Mouse (Mus musculus): ENCODE measurements at regions not wholly inside any gene's neighbourhood (a gene's known extent, or its start where the extent isn't known, plus 50 kb on each side); places are given as distances from the start of the nearest gene placed in this dataset.

DNA sequence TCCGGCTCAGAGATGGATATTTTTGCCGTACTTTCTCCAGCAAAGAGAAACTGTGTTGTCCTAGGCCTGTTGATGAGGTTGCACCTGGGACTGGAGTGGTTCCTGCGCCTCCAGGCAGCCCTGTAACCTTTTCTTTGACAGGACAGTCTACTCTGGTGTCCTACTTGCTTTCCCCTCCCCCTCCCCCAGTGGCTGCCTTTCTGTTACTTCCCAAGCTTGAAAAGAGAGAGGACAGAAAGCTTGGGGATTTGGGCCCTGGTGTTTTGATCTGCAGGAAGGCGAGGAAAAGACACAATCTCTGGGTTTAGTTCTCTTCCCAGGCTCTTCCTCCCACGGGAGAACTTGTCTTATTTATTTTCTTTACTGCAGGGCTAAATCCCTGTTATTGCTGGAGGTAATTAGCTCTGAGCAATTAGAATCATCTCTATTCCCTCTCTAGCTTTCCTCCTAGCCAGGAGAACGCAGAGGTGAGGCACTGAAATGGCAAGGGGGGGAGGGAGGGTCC is 333.2 kb upstream of the Auts2 start:
- Histone ChIP-seq H3K27ac (no peak overlapping the region), H3K4me1 (replicated peaks; ENCODE audit: insufficient read depth, low read length) (no peaks in the 10 kb centered on the region), H3K4me3 (replicated peaks; ENCODE audit: low read depth, low read length) (no peak overlapping the region), H3K4me2 (ENCODE audit: low read length) (no peak overlapping the region), H3K27me3 (ENCODE audit: insufficient read depth, low read length) (no peaks in the 10 kb centered on the region), H3K9ac (ENCODE audit: low read depth, low read length) (no peak overlapping the region), H3K36me3 (ENCODE audit: insufficient read depth, low read length) (no peaks in the 10 kb centered on the region), H3K9me3 (replicated peaks; ENCODE audit: low read length) (no peaks in the 10 kb centered on the region)
- WGBS: 25% methylated on average over 6 of the region's 6 CpGs
- no peak for TF ChIP-seq CTCF (IDR thresholded peaks at IDR 0.05; ENCODE audit: low read depth)
- DNase-seq (ENCODE audit: low spot score) (no peak), ATAC-seq (replicated peaks; ENCODE audit: low FRiP score, low read depth) (no peak)

DNA sequence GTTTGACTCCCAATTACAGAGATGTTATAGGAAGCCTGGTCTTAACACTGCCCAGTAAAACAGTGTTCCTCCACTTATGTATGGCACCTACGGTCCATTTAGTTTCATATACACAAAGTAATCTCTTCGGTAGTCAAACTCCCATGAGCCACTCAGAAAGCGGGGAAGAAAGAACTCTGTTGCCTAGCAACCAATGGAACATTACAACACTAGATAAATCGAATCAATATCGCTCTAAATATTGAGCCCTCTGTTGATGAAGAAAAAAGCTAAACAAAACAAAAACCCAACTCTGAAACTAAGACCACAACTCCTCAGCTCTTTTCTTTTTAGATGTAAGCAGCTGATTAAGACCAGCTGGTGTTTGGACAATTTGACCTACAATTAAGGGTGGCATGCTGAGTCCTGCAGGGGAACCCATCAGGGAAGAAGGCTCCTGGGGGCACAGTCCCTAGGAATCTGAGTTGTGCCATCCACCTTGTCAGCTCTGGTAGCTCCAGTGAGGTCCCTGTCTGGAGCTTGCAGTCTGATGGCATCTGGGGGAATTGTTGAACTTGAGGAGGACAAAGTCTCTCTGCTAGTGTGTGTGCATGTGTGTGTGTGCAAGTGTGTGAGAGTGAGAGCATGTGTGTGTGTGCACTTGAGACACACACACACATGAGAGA is 315.8 kb upstream of the Auts2 start:
- H3K9me3 ChIP-seq (replicated peaks; ENCODE audit: low read length): no peaks in the 10 kb centered on the region
- WGBS: 88% methylated on average over 5 of the region's 5 CpGs
- no peaks in the 10 kb centered on the region for H3K36me3 ChIP-seq (ENCODE audit: insufficient read depth, low read length)
- H3K9ac ChIP-seq (ENCODE audit: low read depth, low read length): no peak overlapping the region
- TF ChIP-seq CTCF (IDR thresholded peaks at IDR 0.05; ENCODE audit: low read depth): no peak
- DNase-seq (ENCODE audit: low spot score): no peak
- no peak overlapping the region for H3K4me2 ChIP-seq (ENCODE audit: low read length)
- no peaks in the 10 kb centered on the region for H3K27me3 ChIP-seq (ENCODE audit: insufficient read depth, low read length)
- no peak overlapping the region for H3K4me3 ChIP-seq (replicated peaks; ENCODE audit: low read depth, low read length)
- ATAC-seq (replicated peaks; ENCODE audit: low FRiP score, low read depth): no peak
- H3K27ac ChIP-seq: no peak overlapping the region
- no peaks in the 10 kb centered on the region for H3K4me1 ChIP-seq (replicated peaks; ENCODE audit: insufficient read depth, low read length)

DNA sequence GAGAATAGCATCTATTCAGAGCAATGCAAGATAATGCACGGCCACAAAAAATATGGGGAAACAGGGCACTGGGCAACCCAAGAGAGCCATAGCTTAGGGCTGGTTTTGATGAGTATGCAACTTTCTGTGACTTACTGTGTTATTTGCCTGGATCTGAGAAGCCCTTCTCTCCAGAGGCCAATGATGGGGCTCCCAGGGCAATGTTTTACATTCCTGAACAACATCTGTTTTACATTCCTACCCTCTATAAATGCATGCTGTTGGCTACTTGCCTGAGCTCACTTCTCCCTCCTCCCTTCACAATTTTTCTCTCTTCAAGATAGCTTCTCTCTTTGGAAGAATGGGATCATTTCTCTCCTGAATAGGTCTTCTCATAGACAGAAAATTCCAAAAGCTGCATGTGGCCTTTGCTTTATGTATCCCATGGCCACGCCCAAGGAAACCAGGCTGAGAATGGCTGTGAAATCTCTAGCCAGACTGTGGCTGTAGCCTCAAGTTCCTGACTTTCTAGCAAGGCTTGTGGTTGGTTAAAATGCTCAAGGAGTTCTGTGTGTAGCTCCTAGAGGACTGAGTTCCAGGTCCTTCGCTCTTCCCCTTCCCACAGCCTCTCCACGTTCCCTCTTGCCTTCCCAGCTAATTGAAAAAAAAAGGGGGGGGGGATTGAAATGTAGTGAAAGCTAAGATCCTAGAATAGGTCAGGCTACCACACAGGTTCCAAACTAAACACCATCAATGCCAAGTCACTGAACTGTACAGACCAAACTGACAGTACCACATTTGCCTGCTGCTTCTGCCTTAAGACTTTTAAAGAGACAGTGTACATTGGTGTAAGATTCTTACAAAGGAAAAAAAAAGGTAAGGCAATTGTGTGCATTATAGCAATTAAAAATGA is 312.7 kb upstream of the Auts2 start:
- Histone ChIP-seq H3K4me2 (ENCODE audit: low read length) (no peak overlapping the region), H3K36me3 (ENCODE audit: insufficient read depth, low read length) (no peaks in the 10 kb centered on the region), H3K9ac (ENCODE audit: low read depth, low read length) (no peak overlapping the region), H3K4me1 (replicated peaks; ENCODE audit: insufficient read depth, low read length) (no peaks in the 10 kb centered on the region), H3K4me3 (replicated peaks; ENCODE audit: low read depth, low read length) (no peak overlapping the region), H3K9me3 (replicated peaks; ENCODE audit: low read length) (no peaks in the 10 kb centered on the region), H3K27me3 (ENCODE audit: insufficient read depth, low read length) (no peaks in the 10 kb centered on the region), H3K27ac (no peak overlapping the region)
- DNase-seq (ENCODE audit: low spot score) (peak; percentile 45), ATAC-seq (replicated peaks; ENCODE audit: low FRiP score, low read depth) (no peak)
- 54% methylated on average over 4 of the region's 4 CpGs for WGBS
- no peak for TF ChIP-seq CTCF (IDR thresholded peaks at IDR 0.05; ENCODE audit: low read depth)

DNA sequence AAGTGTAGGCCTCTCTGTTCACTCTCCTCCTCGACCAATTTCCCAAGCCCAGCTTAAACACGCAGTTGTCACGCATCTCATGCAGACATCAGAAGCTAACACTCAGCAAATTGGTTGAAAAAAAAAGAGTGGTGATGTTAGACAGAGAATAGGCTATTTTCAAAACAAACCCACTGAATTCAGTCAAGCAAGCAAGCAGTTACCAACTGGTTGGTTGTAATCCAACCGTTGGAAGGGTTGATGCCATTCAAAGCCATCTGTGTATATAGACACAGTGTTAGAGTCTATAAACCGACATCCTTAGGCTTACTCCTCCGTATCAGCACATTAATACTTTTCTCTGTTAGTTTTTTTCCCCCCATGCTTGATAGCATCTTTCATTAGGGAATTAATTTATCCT is 307.6 kb upstream of the Auts2 start:
- Histone ChIP-seq H3K4me1 (replicated peaks; ENCODE audit: insufficient read depth, low read length) (no peaks in the 10 kb centered on the region), H3K36me3 (ENCODE audit: insufficient read depth, low read length) (no peaks in the 10 kb centered on the region), H3K9me3 (replicated peaks; ENCODE audit: low read length) (no peaks in the 10 kb centered on the region), H3K27me3 (ENCODE audit: insufficient read depth, low read length) (no peaks in the 10 kb centered on the region), H3K9ac (ENCODE audit: low read depth, low read length) (no peak overlapping the region), H3K27ac (no peak overlapping the region), H3K4me3 (replicated peaks; ENCODE audit: low read depth, low read length) (no peak overlapping the region), H3K4me2 (ENCODE audit: low read length) (no peak overlapping the region)
- TF ChIP-seq CTCF (IDR thresholded peaks at IDR 0.05; ENCODE audit: low read depth): no peak
- ATAC-seq (replicated peaks; ENCODE audit: low FRiP score, low read depth) (no peak), DNase-seq (ENCODE audit: low spot score) (no peak)
- 70% methylated on average over 6 of the region's 6 CpGs for WGBS

DNA sequence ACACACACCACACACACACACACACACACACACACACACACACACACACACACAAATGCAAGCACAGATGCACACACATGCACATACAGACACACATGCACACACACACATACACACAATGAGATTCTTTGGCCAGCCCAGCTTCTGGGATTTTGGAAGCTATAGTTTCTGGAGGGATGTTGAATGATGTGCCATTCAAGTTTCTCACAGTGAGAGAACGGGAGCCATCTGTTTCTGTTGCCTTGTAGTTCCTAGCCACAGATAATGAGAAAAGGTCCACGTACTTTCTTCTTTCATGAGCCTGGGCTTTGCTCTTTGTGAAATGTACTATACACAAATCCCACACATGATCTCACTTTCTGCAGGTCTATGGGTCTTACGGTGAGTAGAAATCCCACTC is 304.9 kb upstream of the Auts2 start:
- Histone ChIP-seq H3K4me3 (replicated peaks; ENCODE audit: low read depth, low read length) (no peak overlapping the region), H3K9ac (ENCODE audit: low read depth, low read length) (no peak overlapping the region), H3K4me1 (replicated peaks; ENCODE audit: insufficient read depth, low read length) (no peaks in the 10 kb centered on the region), H3K27me3 (ENCODE audit: insufficient read depth, low read length) (no peaks in the 10 kb centered on the region), H3K36me3 (ENCODE audit: insufficient read depth, low read length) (no peaks in the 10 kb centered on the region), H3K9me3 (replicated peaks; ENCODE audit: low read length) (no peaks in the 10 kb centered on the region), H3K27ac (no peak overlapping the region), H3K4me2 (ENCODE audit: low read length) (no peak overlapping the region)
- no peak for ATAC-seq (replicated peaks; ENCODE audit: low FRiP score, low read depth)
- no peak for TF ChIP-seq CTCF (IDR thresholded peaks at IDR 0.05; ENCODE audit: low read depth)
- 84% methylated on average over 3 of the region's 3 CpGs for WGBS
- DNase-seq (ENCODE audit: low spot score): no peak

DNA sequence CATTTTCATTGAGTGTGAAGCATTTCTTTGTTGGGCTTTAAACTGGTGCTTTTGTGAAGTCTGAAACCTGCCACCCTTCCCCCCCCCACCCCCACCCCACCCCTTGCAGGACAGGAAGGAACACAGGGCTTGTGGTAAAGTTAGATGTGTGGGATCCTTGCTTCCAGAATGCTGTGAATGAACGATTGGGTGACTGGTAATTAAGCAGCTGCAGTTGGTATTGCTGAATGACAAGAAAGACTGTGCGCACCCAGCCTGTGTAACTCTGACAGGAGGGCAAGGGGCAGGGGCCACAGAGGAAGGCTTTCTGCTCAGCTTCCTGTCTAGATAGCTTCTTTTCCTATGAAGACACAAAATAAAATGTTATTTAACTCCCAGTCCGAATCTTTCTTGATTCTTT is 300.1 kb upstream of the Auts2 start:
- H3K27me3 ChIP-seq (ENCODE audit: insufficient read depth, low read length): no peaks in the 10 kb centered on the region
- no peak overlapping the region for H3K4me3 ChIP-seq (replicated peaks; ENCODE audit: low read depth, low read length)
- H3K27ac ChIP-seq: no peak overlapping the region
- H3K9ac ChIP-seq (ENCODE audit: low read depth, low read length): no peak overlapping the region
- H3K9me3 ChIP-seq (replicated peaks; ENCODE audit: low read length): no peaks in the 10 kb centered on the region
- no peak for TF ChIP-seq CTCF (IDR thresholded peaks at IDR 0.05; ENCODE audit: low read depth)
- no peak overlapping the region for H3K4me2 ChIP-seq (ENCODE audit: low read length)
- ATAC-seq (replicated peaks; ENCODE audit: low FRiP score, low read depth) (no peak), DNase-seq (ENCODE audit: low spot score) (peak; percentile 57)
- WGBS: 20% methylated on average over 3 of the region's 3 CpGs
- H3K36me3 ChIP-seq (ENCODE audit: insufficient read depth, low read length): no peaks in the 10 kb centered on the region
- no peaks in the 10 kb centered on the region for H3K4me1 ChIP-seq (replicated peaks; ENCODE audit: insufficient read depth, low read length)

All from kidney, postnatal 0 days (tissue).